Mouse (Mus musculus) C2C12 (cell line): ENCODE measurements around the gene Sgpp1.

Source experiments
- CEBPB ChIP-seq: IDR thresholded peaks from one replicate; pipeline ENCODE4 v1.6.1; 2011; ENCODE audit warnings: low read depth, mild to moderate bottlenecking, control low read depth, moderate library complexity
- CTCF ChIP-seq: IDR thresholded peaks from one replicate; pipeline ENCODE4 v1.5.1; 2011; ENCODE audit not compliant: control insufficient read depth, insufficient read depth, insufficient read length
- MAX ChIP-seq: IDR thresholded peaks from one replicate; pipeline ENCODE4 v1.6.1; 2011; ENCODE audit warnings: mild to moderate bottlenecking, control low read depth
- MYOD1 ChIP-seq: IDR thresholded peaks from one replicate; pipeline ENCODE4 v1.6.1; 2011; ENCODE audit warnings: low read depth; ENCODE audit not compliant: control insufficient read depth, insufficient read length
- MYOG ChIP-seq: IDR thresholded peaks from one replicate; pipeline ENCODE4 v1.6.1; 2011; ENCODE audit not compliant: control insufficient read depth, insufficient read length; ENCODE audit errors: extremely low read depth
- USF1 ChIP-seq: IDR thresholded peaks from one replicate; pipeline ENCODE4 v1.6.1; 2011; ENCODE audit warnings: low read depth, mild to moderate bottlenecking, control low read depth, moderate library complexity

GRCm38 (mm10) chr12:75710596-75711376 is 24.7 kb downstream of the Sgpp1 start:
- TF ChIP-seq CTCF (no peak), MYOD1 (no peak), USF1 (no peak), MAX (no peak), CEBPB (no peak), MYOG (no peak)
